Mouse (Mus musculus) thymus, adult 2 months (tissue): Measurements from ENCODE around the gene Bub1b.

Experiments
- CTCF ChIP-seq: fragments of 200-500 bp; IDR thresholded peaks from 2 replicates; pipeline ENCODE4 v1.5.1; 2012; ENCODE audit warnings: mild to moderate bottlenecking, control low read depth, low read length, moderate library complexity, borderline replicate concordance; ENCODE audit not compliant: control insufficient read depth, poor library complexity, insufficient read depth; ENCODE audit errors: extremely low read depth
- POLR2A ChIP-seq: fragments of 200-500 bp; IDR thresholded peaks from 2 replicates; pipeline ENCODE4 v1.6.1; 2012; ENCODE audit warnings: mild to moderate bottlenecking, low read length, control low read depth, moderate library complexity; ENCODE audit not compliant: control insufficient read depth, poor library complexity, insufficient read depth; ENCODE audit errors: extremely low read depth

GRCm38 (mm10) chr2:118604091-118604490, 6.1 kb downstream of the Bub1b start:
- no peak for TF ChIP-seq CTCF
- TF ChIP-seq POLR2A: no peak
